Comparison of ENCODE assay signal across 9 mouse cellular contexts in genomic region chr15:10890220-10890921, GRCm38 (mm10).
A peak's percentile ranks its signal among the peaks of the same experiment; 100 is the strongest.
DNase-seq lines count a peak whose midpoint lies in the region; ATAC-seq lines count a peak whose summit lies in the region.
"Had no signal": no experiment of that assay in that cellular context is flagged by ENCODE, and none has a peak within 500 bp of the region (broad histone marks: within the 10 kb centered on the region; RNA-seq: fewer than 3 reads in every experiment).

No protein-coding gene starts in this region.

- no peaks in the 10 kb centered on the region for H3K27me3 ChIP-seq in neural tube, embryonic 11.5 days (ENCODE audit: control insufficient read depth, insufficient read depth, low read length)
- H3K27me3 ChIP-seq in embryonic facial prominence, embryonic 13.5 days = no peaks in the 10 kb centered on the region

- H3K9me3 ChIP-seq in neural tube, embryonic 11.5 days (ENCODE audit: control insufficient read depth, low read length) = no peaks in the 10 kb centered on the region
- H3K9me3 ChIP-seq in embryonic facial prominence, embryonic 13.5 days = no peaks in the 10 kb centered on the region

- intact Hi-C loops in heart, postnatal 10 days (cut with DNase I) = no loop called here

- no peak for ATAC-seq in neural tube, embryonic 11.5 days (ENCODE audit: insufficient read depth, low FRiP score, low TSS enrichment)
- ATAC-seq in embryonic facial prominence, embryonic 13.5 days (ENCODE audit: insufficient number of reproducible peaks, insufficient read depth, low FRiP score, low TSS enrichment, low read depth) = no peak
- no peak for ATAC-seq in inflammation-experienced regulatory T-cells, adult 6 months
- ATAC-seq in erythroblast, adult 5-6 weeks (replicated peaks; ENCODE audit: low FRiP score, poor library complexity, severe bottlenecking) = no peak

- no peaks in the 10 kb centered on the region for H3K36me3 ChIP-seq in neural tube, embryonic 11.5 days (ENCODE audit: control insufficient read depth, insufficient read depth, low read length)
- H3K36me3 ChIP-seq in embryonic facial prominence, embryonic 13.5 days = no peaks in the 10 kb centered on the region

- 66% methylated on average over 8 of the region's 8 CpGs for WGBS in neural tube, embryonic 11.5 days
- WGBS in embryonic facial prominence, embryonic 13.5 days = 33% methylated on average over 8 of the region's 8 CpGs

- no peak overlapping the region for H3K27ac ChIP-seq in neural tube, embryonic 11.5 days (ENCODE audit: low read depth, low read length)
- H3K27ac ChIP-seq in embryonic facial prominence, embryonic 13.5 days = peak overlapping the region; percentile 33; the same call in 1 of the 2 replicates

- H3K4me2 ChIP-seq in neural tube, embryonic 11.5 days (ENCODE audit: low read depth) = no peak overlapping the region
- no peak overlapping the region for H3K4me2 ChIP-seq in embryonic facial prominence, embryonic 13.5 days

- H3K4me1 ChIP-seq in neural tube, embryonic 11.5 days (ENCODE audit: control insufficient read depth, insufficient read depth, low read length) = no peaks in the 10 kb centered on the region
- peaks cover 11% of the 10 kb centered on the region for H3K4me1 ChIP-seq in embryonic facial prominence, embryonic 13.5 days

- H3K9ac ChIP-seq in neural tube, embryonic 11.5 days (ENCODE audit: low read length) = no peak overlapping the region
- no peak overlapping the region for H3K9ac ChIP-seq in embryonic facial prominence, embryonic 13.5 days

- H3K4me3 ChIP-seq in neural tube, embryonic 11.5 days (ENCODE audit: low read depth, low read length) = no peak overlapping the region
- H3K4me3 ChIP-seq in embryonic facial prominence, embryonic 13.5 days = no peak overlapping the region
- H3K4me3 ChIP-seq: megakaryocyte, embryonic 14.5 days had no signal

- peak; percentile 23 for DNase-seq in neural tube, embryonic 11.5 days (ENCODE audit: low spot score)
- no peak for DNase-seq in neural tube, embryonic 10.5 days (ENCODE audit: extremely low spot score, low spot score)
- peak; percentile 86 to 87 for DNase-seq in heart, postnatal 10 days
- peak; percentile 87 to 92 for DNase-seq in kidney, postnatal 4 days
- peak; percentile 30 for DNase-seq in mesoderm, embryonic 11.5 days (ENCODE audit: low read depth, low spot score)
